Mouse (Mus musculus) MEL (cell line): ENCODE results near the gene Atg5. TPM values are rescaled to one million over a fixed set of nuclear protein-coding genes. Genes with fewer than 3 reads are reported as not detected.

Source experiments
- DNase-seq: peaks from one replicate; pipeline ENCODE4 v3.0.0; 2011; ENCODE audit warnings: low read depth, low spot score
- H3K27ac ChIP-seq: 2 replicates; pipeline ENCODE4 v1.5.1; 2012; ENCODE audit warnings: low read depth, mild to moderate bottlenecking, control low read depth, low read length, moderate library complexity; ENCODE audit not compliant: control insufficient read depth
- H3K27me3 ChIP-seq, 2 experiments: fragments of 150-350 bp in 1 of 2; sonication (generic) in 1 of 2; 2 replicates each; pipeline ENCODE4 v1.6.1; 2012; ENCODE audit warnings: low read length in 2 of 2, mild to moderate bottlenecking in 2 of 2, improper control_type of control experiment in 1 of 2, moderate library complexity in 1 of 2; ENCODE audit not compliant: insufficient read depth in 2 of 2, control insufficient read depth in 1 of 2
- H3K36me3 ChIP-seq, 2 experiments: 2 replicates each; pipeline ENCODE4 v1.6.1; 2012 to 2014; ENCODE audit warnings: low read length in 2 of 2, improper control_type of control experiment in 1 of 2, inconsistent platforms in 1 of 2, mild to moderate bottlenecking in 1 of 2; ENCODE audit not compliant: insufficient read depth in 2 of 2, control insufficient read depth in 1 of 2
- H3K4me1 ChIP-seq, 2 experiments: fragments of 150-350 bp in 1 of 2; sonication (generic) in 1 of 2; 2 replicates each; pipeline ENCODE4 v1.6.1; 2012; ENCODE audit warnings: low read length in 2 of 2, improper control_type of control experiment in 1 of 2, mild to moderate bottlenecking in 1 of 2; ENCODE audit not compliant: insufficient read depth in 2 of 2, control insufficient read depth in 1 of 2
- H3K4me3 ChIP-seq, 2 experiments: fragments of 150-350 bp in 1 of 2; sonication (generic) in 1 of 2; 2 replicates each; pipeline ENCODE4 v1.5.1; 2012; ENCODE audit warnings: low read depth in 2 of 2, low read length in 2 of 2, mild to moderate bottlenecking in 2 of 2, moderate library complexity in 2 of 2, control low read depth in 1 of 2, improper control_type of control experiment in 1 of 2; ENCODE audit not compliant: control insufficient read depth in 1 of 2, insufficient read depth in 1 of 2
- H3K79me2 ChIP-seq: 2 replicates; pipeline ENCODE4 v1.6.1; 2012; ENCODE audit warnings: mild to moderate bottlenecking, low read length, moderate library complexity; ENCODE audit not compliant: control insufficient read depth, poor library complexity, insufficient read depth
- H3K9ac ChIP-seq: 2 replicates; pipeline ENCODE4 v1.6.1; 2012; ENCODE audit warnings: low read depth, mild to moderate bottlenecking, control low read depth, low read length, moderate library complexity; ENCODE audit not compliant: control insufficient read depth, poor library complexity, severe bottlenecking
- H3K9me3 ChIP-seq: fragments of 150-350 bp; sonication (generic); replicated peaks from 2 replicates; pipeline ENCODE4 v1.6.1; 2012; ENCODE audit warnings: mild to moderate bottlenecking, low read length, improper control_type of control experiment, moderate library complexity; ENCODE audit not compliant: insufficient read depth
- CTCF ChIP-seq, 3 experiments: IDR thresholded peaks in 2 of 3; conservative IDR thresholded peaks in 1 of 3; 2 replicates each; pipeline ENCODE4 v1.5.1; 2011 to 2012; ENCODE audit warnings: low read length in 3 of 3, low read depth in 2 of 3, mild to moderate bottlenecking in 2 of 3, improper control_type of control experiment in 1 of 3, inconsistent platforms in 1 of 3, mixed read lengths in 1 of 3, moderate library complexity in 1 of 3; ENCODE audit not compliant: control insufficient read depth in 1 of 3, insufficient read depth in 1 of 3, poor library complexity in 1 of 3, severe bottlenecking in 1 of 3
- E2F4 ChIP-seq: IDR thresholded peaks from 2 replicates; pipeline ENCODE4 v1.6.1; 2011; ENCODE audit warnings: low read depth, low read length, improper control_type of control experiment, borderline replicate concordance
- ELF1 ChIP-seq: IDR thresholded peaks from 2 replicates; pipeline ENCODE4 v1.6.1; 2014; ENCODE audit warnings: low read depth, mild to moderate bottlenecking, inconsistent platforms, low read length, improper control_type of control experiment, moderate library complexity
- GATA1 ChIP-seq: IDR thresholded peaks from 2 replicates; pipeline ENCODE4 v1.6.1; 2011; ENCODE audit warnings: low read depth, low read length, improper control_type of control experiment
- HCFC1 ChIP-seq: IDR thresholded peaks from 2 replicates; pipeline ENCODE4 v1.6.1; 2012; ENCODE audit warnings: low read depth, mild to moderate bottlenecking, inconsistent platforms, low read length, improper control_type of control experiment, moderate library complexity
- KAT2A ChIP-seq: conservative IDR thresholded peaks from 2 replicates; pipeline ENCODE4 v1.6.1; 2012; ENCODE audit warnings: low read depth, low read length, improper control_type of control experiment, inconsistent platforms
- MAX ChIP-seq: IDR thresholded peaks from 2 replicates; pipeline ENCODE4 v1.6.1; 2011; ENCODE audit warnings: low read length, improper control_type of control experiment
- MAZ ChIP-seq: IDR thresholded peaks from 2 replicates; pipeline ENCODE4 v1.6.1; 2012; ENCODE audit warnings: low read depth, mild to moderate bottlenecking, inconsistent platforms, low read length, improper control_type of control experiment
- MXI1 ChIP-seq: IDR thresholded peaks from 2 replicates; pipeline ENCODE4 v1.6.1; 2011; ENCODE audit warnings: mild to moderate bottlenecking, low read depth, low read length, improper control_type of control experiment
- NELFE ChIP-seq: IDR thresholded peaks from 2 replicates; pipeline ENCODE4 v1.6.1; 2011; ENCODE audit warnings: low read depth, low read length, improper control_type of control experiment
- POLR2AphosphoS2 ChIP-seq: IDR thresholded peaks from 2 replicates; pipeline ENCODE4 v1.6.1; 2011; ENCODE audit warnings: low read length, improper control_type of control experiment
- POLR2AphosphoS5 ChIP-seq: IDR thresholded peaks from 2 replicates; pipeline ENCODE4 v1.6.1; 2012; ENCODE audit warnings: low read depth, borderline replicate concordance, mild to moderate bottlenecking, inconsistent platforms, low read length, moderate library complexity, mixed read lengths
- RAD21 ChIP-seq: IDR thresholded peaks from 2 replicates; pipeline ENCODE4 v1.6.1; 2011; ENCODE audit warnings: mild to moderate bottlenecking, low read depth, low read length, improper control_type of control experiment
- RCOR1 ChIP-seq: IDR thresholded peaks from 2 replicates; pipeline ENCODE4 v1.6.1; 2012; ENCODE audit warnings: low read depth, mild to moderate bottlenecking, inconsistent platforms, low read length, improper control_type of control experiment
- SIN3A ChIP-seq: IDR thresholded peaks from 2 replicates; pipeline ENCODE4 v1.6.1; 2012; ENCODE audit warnings: low read length, improper control_type of control experiment, inconsistent platforms
- TCF12 ChIP-seq: IDR thresholded peaks from 2 replicates; pipeline ENCODE4 v1.6.1; 2014; ENCODE audit warnings: low read depth, mild to moderate bottlenecking, inconsistent platforms, low read length, improper control_type of control experiment, moderate library complexity
- USF1 ChIP-seq: IDR thresholded peaks from 2 replicates; pipeline ENCODE4 v1.6.1; 2014; ENCODE audit warnings: low read depth, mild to moderate bottlenecking, inconsistent platforms, low read length, improper control_type of control experiment, moderate library complexity
- USF2 ChIP-seq, 2 experiments: IDR thresholded peaks; 2 replicates each; pipeline ENCODE4 v1.6.1; 2011 to 2012; ENCODE audit warnings: improper control_type of control experiment in 2 of 2, low read length in 2 of 2, borderline replicate concordance in 1 of 2, inconsistent platforms in 1 of 2, low read depth in 1 of 2, mild to moderate bottlenecking in 1 of 2; ENCODE audit not compliant: insufficient read depth in 1 of 2
- ZNF384 ChIP-seq: IDR thresholded peaks from 2 replicates; pipeline ENCODE4 v1.6.1; 2012; ENCODE audit warnings: low read depth, mild to moderate bottlenecking, inconsistent platforms, low read length, improper control_type of control experiment
- polyA plus RNA-seq, 2 experiments: library from polyadenylated mRNA; stranded (reverse) in 1 of 2; unstranded in 1 of 2; fragments of >175 nt in 1 of 2; fragments of >200 nt in 1 of 2; gene quantifications; 2 replicates each; pipeline versions ENCODE4 v1.2.1 to v1.2.4; 2012; ENCODE audit warnings: low replicate concordance in 2 of 2, low read depth in 1 of 2; ENCODE audit not compliant: insufficient read length in 2 of 2, insufficient read depth in 1 of 2, missing spikeins in 1 of 2
- total RNA-seq: library from RNA; depleted of rRNA; stranded (reverse); fragments of 300-350 nt; gene quantifications from 2 replicates; pipeline ENCODE4 v1.2.3, GENCODE M21; 2012

Atg5 gene
- total and polyA plus RNA-seq, 3 experiments, result 28.8 to 30.2 TPM; not detected in 1

DNA sequence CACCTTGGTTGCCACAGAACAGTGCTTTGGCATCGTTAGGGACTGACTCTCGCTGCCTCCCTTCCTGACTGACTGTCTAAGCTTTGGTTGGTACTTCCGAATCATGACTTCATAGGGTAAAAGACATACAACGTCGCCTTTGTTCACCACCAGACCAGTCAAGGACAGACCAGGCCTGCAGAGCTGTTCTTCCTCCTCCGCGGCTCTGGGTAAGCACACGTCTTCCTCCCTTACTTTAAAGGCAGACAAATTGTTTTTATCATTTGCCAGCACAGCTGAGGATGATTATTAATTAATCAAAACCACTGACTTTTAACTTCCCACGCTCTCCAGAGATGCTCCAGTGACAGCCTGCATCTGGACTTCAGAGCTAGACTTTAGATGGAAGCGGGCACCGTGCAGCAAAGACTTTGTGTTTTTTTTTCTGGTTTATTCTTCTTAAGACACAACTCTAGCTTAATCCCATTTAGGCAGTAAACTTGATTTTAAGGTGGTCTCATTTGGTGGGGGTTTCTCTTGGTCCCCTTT lies 120.6 kb downstream of the Atg5 start:
- no peak overlapping the region for H3K9ac ChIP-seq
- no peaks in the 10 kb centered on the region for H3K4me1 ChIP-seq
- H3K27me3 ChIP-seq, result no peaks in the 10 kb centered on the region
- no peaks in the 10 kb centered on the region for H3K9me3 ChIP-seq
- H3K4me3 ChIP-seq, result no peak overlapping the region
- DNase-seq, result no peak
- H3K36me3 ChIP-seq, result no peaks in the 10 kb centered on the region
- TF ChIP-seq USF2 (IDR thresholded peaks at IDR 0.05; ENCODE audit: borderline replicate concordance in 1 of 2, insufficient read depth in 1 of 2, low read depth in 1 of 2, low read length in 2 of 2) (no peak), HCFC1 (no peak), CTCF (IDR thresholded peaks at IDR 0.05 in 2 of 3, conservative IDR thresholded peaks at IDR 0.05 in 1 of 3; ENCODE audit: control insufficient read depth in 1 of 3, insufficient read depth in 1 of 3, low read depth in 2 of 3, low read length in 3 of 3, poor library complexity in 1 of 3, severe bottlenecking in 1 of 3) (no peak), ZNF384 (no peak), MAZ (no peak), RCOR1 (no peak), POLR2AphosphoS2 (no peak), E2F4 (no peak), KAT2A (no peak), ELF1 (no peak), SIN3A (no peak)
- TF ChIP-seq, all 39 proteins: peak for 0
- Histone ChIP-seq H3K79me2 (no peaks in the 10 kb centered on the region), H3K27ac (no peak overlapping the region)

DNA sequence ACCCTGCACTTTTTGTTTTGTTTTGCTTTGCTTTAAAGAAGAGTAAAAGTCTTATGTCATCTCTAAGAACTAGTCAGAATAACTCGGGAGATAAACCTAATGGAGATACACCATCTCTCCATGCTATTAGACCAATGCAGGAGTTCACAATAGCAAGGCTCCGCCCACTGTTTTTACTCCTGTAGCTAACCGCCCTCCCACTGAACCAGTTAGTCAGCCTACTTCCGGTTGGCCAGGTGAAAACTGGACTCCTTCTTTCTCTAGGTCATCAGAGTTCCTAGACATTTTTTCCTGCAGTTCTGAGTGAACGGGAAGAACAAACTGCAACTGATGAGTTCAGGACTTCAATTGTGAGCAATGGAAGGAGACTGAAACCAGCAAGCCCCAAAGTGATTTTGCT lies 122.1 kb downstream of the Atg5 start:
- Histone ChIP-seq H3K27me3 (no peaks in the 10 kb centered on the region), H3K9ac (no peak overlapping the region), H3K27ac (no peak overlapping the region), H3K4me3 (no peak overlapping the region), H3K36me3 (no peaks in the 10 kb centered on the region), H3K4me1 (no peaks in the 10 kb centered on the region), H3K9me3 (no peaks in the 10 kb centered on the region), H3K79me2 (no peaks in the 10 kb centered on the region)
- TF ChIP-seq RCOR1 (no peak), KAT2A (no peak), TCF12 (no peak), GATA1 (no peak), USF1 (no peak), RAD21 (no peak), USF2 (IDR thresholded peaks at IDR 0.05; ENCODE audit: borderline replicate concordance in 1 of 2, insufficient read depth in 1 of 2, low read depth in 1 of 2, low read length in 2 of 2) (no peak), CTCF (IDR thresholded peaks at IDR 0.05 in 2 of 3, conservative IDR thresholded peaks at IDR 0.05 in 1 of 3; ENCODE audit: control insufficient read depth in 1 of 3, insufficient read depth in 1 of 3, low read depth in 2 of 3, low read length in 3 of 3, poor library complexity in 1 of 3, severe bottlenecking in 1 of 3) (no peak), MAX (no peak), MXI1 (no peak), POLR2AphosphoS5 (no peak), NELFE (no peak), ZNF384 (no peak)
- DNase-seq, result no peak
